Mouse (Mus musculus): Measurements from ENCODE around the gene Acot10.

DNA sequence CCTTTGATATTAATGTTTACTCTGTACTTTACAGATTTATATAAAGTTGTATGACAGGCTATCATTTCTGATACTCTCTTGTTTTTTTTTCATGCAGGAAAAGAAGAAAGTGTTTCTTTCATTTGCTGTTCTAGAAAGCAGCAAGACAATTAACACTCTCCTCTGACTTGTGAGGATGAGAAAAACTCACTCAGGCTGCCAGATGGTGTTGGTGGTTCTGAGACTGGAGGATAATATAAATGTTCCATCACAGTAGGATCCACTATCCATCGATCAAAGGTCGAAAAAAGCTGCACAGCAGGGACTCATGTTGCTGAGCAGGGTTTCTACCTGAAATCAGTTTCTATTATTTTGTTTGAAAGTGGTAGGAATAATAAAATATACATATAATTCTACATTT, 32.0 kb downstream of the Acot10 start:
- TF ChIP-seq POLR2A (IDR thresholded peaks at IDR 0.05; ENCODE audit: borderline replicate concordance, insufficient read depth, low read length) (no peak), CTCF (IDR thresholded peaks at IDR 0.05; ENCODE audit: borderline replicate concordance, insufficient read depth, low read depth, low read length) (no peak)

Data from cerebellum, adult 2 months (tissue).